Mouse (Mus musculus): ENCODE results near the gene Camta1. TPM values are rescaled to one million over a fixed set of nuclear protein-coding genes. Genes with fewer than 3 reads are reported as not detected.

Gene Camta1
- polyA plus RNA-seq, 1 experiment from 2014 or later, result 150 TPM

- DNase-seq (ENCODE audit: low spot score, missing footprints), result no peak
- 87% methylated on average over 8 of the region's 8 CpGs for WGBS
- no peaks in the 10 kb centered on the region for H3K27me3 ChIP-seq (ENCODE audit: control insufficient read depth, insufficient read depth, low read length)
- H3K36me3 ChIP-seq (ENCODE audit: control insufficient read depth, insufficient read depth, low read length), result no peaks in the 10 kb centered on the region
- H3K9me3 ChIP-seq (ENCODE audit: control insufficient read depth, low read length), result no peaks in the 10 kb centered on the region
- no peak overlapping the region for H3K9ac ChIP-seq (ENCODE audit: low read length)
- no peak overlapping the region for H3K4me3 ChIP-seq (ENCODE audit: low read depth, low read length)
- ATAC-seq (ENCODE audit: low FRiP score), result no peak
- no peak overlapping the region for H3K27ac ChIP-seq (ENCODE audit: low read depth, low read length)
- no peak overlapping the region for H3K4me2 ChIP-seq
- no peaks in the 10 kb centered on the region for H3K4me1 ChIP-seq (ENCODE audit: control insufficient read depth, insufficient read depth, low read length)
These were observed 689.1 kb downstream of the Camta1 start for GRCm38 (mm10) chr4:151172526-151172925.

GRCm38 (mm10) chr4:151171117-151171516 is 690.6 kb downstream of the Camta1 start:
- Histone ChIP-seq H3K36me3 (ENCODE audit: control insufficient read depth, insufficient read depth, low read length) (no peaks in the 10 kb centered on the region), H3K4me1 (ENCODE audit: control insufficient read depth, insufficient read depth, low read length) (no peaks in the 10 kb centered on the region), H3K9ac (ENCODE audit: low read length) (no peak overlapping the region), H3K9me3 (ENCODE audit: control insufficient read depth, low read length) (no peaks in the 10 kb centered on the region), H3K27me3 (ENCODE audit: control insufficient read depth, insufficient read depth, low read length) (no peaks in the 10 kb centered on the region), H3K27ac (ENCODE audit: low read depth, low read length) (no peak overlapping the region), H3K4me3 (ENCODE audit: low read depth, low read length) (no peak overlapping the region), H3K4me2 (no peak overlapping the region)
- ATAC-seq (ENCODE audit: low FRiP score), result no peak
- 69% methylated on average over 3 of the region's 3 CpGs for WGBS
- no peak for DNase-seq (ENCODE audit: low spot score, missing footprints)

GRCm38 (mm10) chr4:151170658-151171057 is 691.0 kb downstream of the Camta1 start:
- Histone ChIP-seq H3K27ac (ENCODE audit: low read depth, low read length) (no peak overlapping the region), H3K4me2 (no peak overlapping the region), H3K4me1 (ENCODE audit: control insufficient read depth, insufficient read depth, low read length) (no peaks in the 10 kb centered on the region), H3K9me3 (ENCODE audit: control insufficient read depth, low read length) (no peaks in the 10 kb centered on the region), H3K9ac (ENCODE audit: low read length) (no peak overlapping the region), H3K27me3 (ENCODE audit: control insufficient read depth, insufficient read depth, low read length) (no peaks in the 10 kb centered on the region; the same call in 1 of the 2 replicates), H3K4me3 (ENCODE audit: low read depth, low read length) (no peak overlapping the region), H3K36me3 (ENCODE audit: control insufficient read depth, insufficient read depth, low read length) (no peaks in the 10 kb centered on the region)
- no peak for ATAC-seq (ENCODE audit: low FRiP score)
- no peak for DNase-seq (ENCODE audit: low spot score, missing footprints)
- WGBS, result 75% methylated on average over 18 of the region's 18 CpGs

- no peaks in the 10 kb centered on the region; the same call in 1 of the 2 replicates for H3K27me3 ChIP-seq (ENCODE audit: control insufficient read depth, insufficient read depth, low read length)
- no peak overlapping the region for H3K9ac ChIP-seq (ENCODE audit: low read length)
- ATAC-seq (ENCODE audit: low FRiP score) (no peak), DNase-seq (ENCODE audit: low spot score, missing footprints) (peak; percentile 62)
- H3K4me3 ChIP-seq (ENCODE audit: low read depth, low read length), result no peak overlapping the region
- no peak overlapping the region for H3K27ac ChIP-seq (ENCODE audit: low read depth, low read length)
- H3K4me2 ChIP-seq, result no peak overlapping the region
- H3K36me3 ChIP-seq (ENCODE audit: control insufficient read depth, insufficient read depth, low read length), result no peaks in the 10 kb centered on the region
- no peaks in the 10 kb centered on the region for H3K4me1 ChIP-seq (ENCODE audit: control insufficient read depth, insufficient read depth, low read length)
- 88% methylated on average over 6 of the region's 6 CpGs for WGBS
- no peaks in the 10 kb centered on the region for H3K9me3 ChIP-seq (ENCODE audit: control insufficient read depth, low read length)
These were observed 694.7 kb downstream of the Camta1 start for GRCm38 (mm10) chr4:151166969-151167368.

- Histone ChIP-seq H3K27ac (ENCODE audit: low read depth, low read length) (no peak overlapping the region), H3K9me3 (ENCODE audit: control insufficient read depth, low read length) (no peaks in the 10 kb centered on the region), H3K36me3 (ENCODE audit: control insufficient read depth, insufficient read depth, low read length) (no peaks in the 10 kb centered on the region), H3K4me3 (ENCODE audit: low read depth, low read length) (no peak overlapping the region), H3K9ac (ENCODE audit: low read length) (no peak overlapping the region), H3K4me2 (no peak overlapping the region), H3K27me3 (ENCODE audit: control insufficient read depth, insufficient read depth, low read length) (no peaks in the 10 kb centered on the region; the same call in 1 of the 2 replicates), H3K4me1 (ENCODE audit: control insufficient read depth, insufficient read depth, low read length) (no peaks in the 10 kb centered on the region)
- 20% methylated on average over 10 of the region's 10 CpGs for WGBS
- ATAC-seq (ENCODE audit: low FRiP score), result no peak
- peak; percentile 56 for DNase-seq (ENCODE audit: low spot score, missing footprints)
These were observed 696.1 kb downstream of the Camta1 start for GRCm38 (mm10) chr4:151165539-151165938.

- H3K27me3 ChIP-seq (ENCODE audit: control insufficient read depth, insufficient read depth, low read length), result no peaks in the 10 kb centered on the region; the same call in 1 of the 2 replicates
These were observed 697.4 kb downstream of the Camta1 start for GRCm38 (mm10) chr4:151164309-151164708.

GRCm38 (mm10) chr4:151161869-151162268 is 699.8 kb downstream of the Camta1 start:
- 34% methylated on average over 6 of the region's 6 CpGs for WGBS
- Histone ChIP-seq H3K27me3 (ENCODE audit: control insufficient read depth, insufficient read depth, low read length) (no peaks in the 10 kb centered on the region; the same call in 1 of the 2 replicates), H3K27ac (ENCODE audit: low read depth, low read length) (no peak overlapping the region), H3K4me2 (no peak overlapping the region), H3K4me1 (ENCODE audit: control insufficient read depth, insufficient read depth, low read length) (no peaks in the 10 kb centered on the region), H3K36me3 (ENCODE audit: control insufficient read depth, insufficient read depth, low read length) (no peaks in the 10 kb centered on the region), H3K9ac (ENCODE audit: low read length) (no peak overlapping the region), H3K4me3 (ENCODE audit: low read depth, low read length) (no peak overlapping the region), H3K9me3 (ENCODE audit: control insufficient read depth, low read length) (no peaks in the 10 kb centered on the region)
- no peak for ATAC-seq (ENCODE audit: low FRiP score)
- no peak for DNase-seq (ENCODE audit: low spot score, missing footprints)

More at GRCm38 (mm10) chr4:151164309-151164708, 697.4 kb downstream of the Camta1 start:
- no peak overlapping the region for H3K9ac ChIP-seq (ENCODE audit: low read length)
- H3K4me2 ChIP-seq, result no peak overlapping the region
- no peak overlapping the region for H3K27ac ChIP-seq (ENCODE audit: low read depth, low read length)
- no peak overlapping the region for H3K4me3 ChIP-seq (ENCODE audit: low read depth, low read length)
- ATAC-seq (ENCODE audit: low FRiP score) (no peak), DNase-seq (ENCODE audit: low spot score, missing footprints) (no peak)
- no peaks in the 10 kb centered on the region for H3K4me1 ChIP-seq (ENCODE audit: control insufficient read depth, insufficient read depth, low read length)
- H3K9me3 ChIP-seq (ENCODE audit: control insufficient read depth, low read length), result no peaks in the 10 kb centered on the region
- 83% methylated on average over 1 of the region's 1 CpGs for WGBS
- no peaks in the 10 kb centered on the region for H3K36me3 ChIP-seq (ENCODE audit: control insufficient read depth, insufficient read depth, low read length)

GRCm38 (mm10) chr4:151160932-151161331 is 700.7 kb downstream of the Camta1 start:
- DNase-seq (ENCODE audit: low spot score, missing footprints), result no peak
- H3K36me3 ChIP-seq (ENCODE audit: control insufficient read depth, insufficient read depth, low read length), result no peaks in the 10 kb centered on the region
- H3K9me3 ChIP-seq (ENCODE audit: control insufficient read depth, low read length), result no peaks in the 10 kb centered on the region
- H3K27me3 ChIP-seq (ENCODE audit: control insufficient read depth, insufficient read depth, low read length), result no peaks in the 10 kb centered on the region; the same call in 1 of the 2 replicates
- H3K27ac ChIP-seq (ENCODE audit: low read depth, low read length), result no peak overlapping the region
- 70% methylated on average over 4 of the region's 4 CpGs for WGBS
- H3K9ac ChIP-seq (ENCODE audit: low read length), result no peak overlapping the region
- ATAC-seq (ENCODE audit: low FRiP score), result no peak
- H3K4me1 ChIP-seq (ENCODE audit: control insufficient read depth, insufficient read depth, low read length), result no peaks in the 10 kb centered on the region
- no peak overlapping the region for H3K4me2 ChIP-seq
- no peak overlapping the region for H3K4me3 ChIP-seq (ENCODE audit: low read depth, low read length)

GRCm38 (mm10) chr4:151160476-151160875 is 701.2 kb downstream of the Camta1 start:
- no peak overlapping the region for H3K9ac ChIP-seq (ENCODE audit: low read length)
- DNase-seq (ENCODE audit: low spot score, missing footprints) (no peak), ATAC-seq (ENCODE audit: low FRiP score) (no peak)
- no peaks in the 10 kb centered on the region for H3K4me1 ChIP-seq (ENCODE audit: control insufficient read depth, insufficient read depth, low read length)
- no peak overlapping the region for H3K27ac ChIP-seq (ENCODE audit: low read depth, low read length)
- no peak overlapping the region for H3K4me3 ChIP-seq (ENCODE audit: low read depth, low read length)
- no peaks in the 10 kb centered on the region for H3K9me3 ChIP-seq (ENCODE audit: control insufficient read depth, low read length)
- no peaks in the 10 kb centered on the region; the same call in 1 of the 2 replicates for H3K27me3 ChIP-seq (ENCODE audit: control insufficient read depth, insufficient read depth, low read length)
- H3K36me3 ChIP-seq (ENCODE audit: control insufficient read depth, insufficient read depth, low read length), result no peaks in the 10 kb centered on the region
- H3K4me2 ChIP-seq, result no peak overlapping the region
- WGBS, result 75% methylated on average over 8 of the region's 8 CpGs
